Mouse (Mus musculus): ENCODE measurements around the gene Gabrg1. TPM values are rescaled to one million over a fixed set of nuclear protein-coding genes. Genes with fewer than 3 reads are reported as not detected.

Gene Gabrg1
- 0.89 TPM for polyA plus RNA-seq (2014; fragmentation: Illumina TruSeq; extraction: RNeasy Lipid Tissue Mini Kit (QIAGEN cat#74804); ENCODE audit: low read depth, low replicate concordance)

DNA sequence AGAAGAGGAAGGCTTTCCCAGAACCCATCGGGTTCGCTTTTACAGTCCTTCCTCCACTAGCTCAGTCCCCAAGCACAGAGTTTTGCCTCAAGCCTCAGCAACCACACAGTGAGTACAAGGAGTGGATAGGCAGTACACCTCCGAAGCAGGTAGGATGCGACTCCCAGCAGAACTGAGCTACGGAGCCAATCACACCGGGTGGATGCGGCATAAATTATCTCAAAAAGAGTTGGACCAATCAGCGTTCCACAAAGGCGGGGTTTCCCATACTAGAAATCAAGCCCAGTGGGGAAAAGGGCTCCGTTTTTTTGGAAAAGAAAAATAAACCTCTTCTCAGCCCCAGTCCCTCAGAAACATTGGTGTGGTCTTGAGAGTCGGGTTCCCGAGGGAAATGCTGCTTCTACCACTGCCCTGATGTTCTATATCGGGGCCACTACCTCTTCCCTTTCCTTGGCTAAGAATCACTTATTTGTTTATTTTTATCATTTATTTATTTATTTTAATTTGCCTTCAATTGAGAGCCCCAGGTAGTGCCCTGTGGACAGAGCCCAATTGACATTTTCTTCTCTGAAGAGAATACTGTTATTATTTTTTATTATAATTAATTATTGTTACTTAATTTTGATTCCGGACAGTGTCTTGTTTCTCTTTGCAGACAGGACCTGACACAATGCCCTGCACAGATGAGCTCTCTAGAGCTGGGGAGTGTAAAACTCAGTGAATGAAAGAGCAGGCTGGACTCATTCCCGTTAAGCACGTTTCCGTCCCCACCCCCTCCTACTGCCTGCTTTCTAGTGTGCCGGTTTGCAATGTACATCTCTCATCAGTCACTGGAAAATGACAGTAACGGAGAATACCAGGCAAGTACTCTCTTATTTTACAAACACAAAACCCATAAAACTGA lies at the start of gene Gabrg1:
TSS of gene Gabrg1 (minus strand) at position 426 of the 904 bp plus-strand sequence.

Data from kidney, adult 10 weeks (tissue).